Mouse (Mus musculus): ENCODE results near the gene Mrgpre. TPM values are rescaled to one million over a fixed set of nuclear protein-coding genes. Genes with fewer than 3 reads are reported as not detected.
A peak's percentile ranks its signal among the peaks of the same experiment; 100 is the strongest.

Gene Mrgpre
- polyA plus RNA-seq, 1 experiment from 2014 or later, result 4.2 TPM

- no peak for ATAC-seq (ENCODE audit: low FRiP score, low read depth)
- Histone ChIP-seq H3K27ac (no peak overlapping the region), H3K4me2 (replicated peaks) (no peak overlapping the region), H3K27me3 (replicated peaks) (peaks cover 25% of the 10 kb centered on the region), H3K36me3 (no peaks in the 10 kb centered on the region), H3K4me3 (no peak overlapping the region), H3K9me3 (no peaks in the 10 kb centered on the region), H3K4me1 (peaks cover 14% of the 10 kb centered on the region; the same call in 1 of the 2 replicates), H3K9ac (no peak overlapping the region)
- WGBS, result 75% methylated on average over 1 of the region's 1 CpGs
Measured at GRCm38 (mm10) chr7:143751380-143751779, 32.9 kb downstream of the Mrgpre start.

- WGBS, result 74% methylated on average over 3 of the region's 3 CpGs
- 0 out of 2 replicates have a peak, but pooled peaks cover 3% of the 10 kb centered on the region for H3K27me3 ChIP-seq (replicated peaks)
- ATAC-seq (ENCODE audit: low FRiP score, low read depth), result no peak
- no peak overlapping the region for H3K27ac ChIP-seq
- no peaks in the 10 kb centered on the region for H3K36me3 ChIP-seq
- H3K4me2 ChIP-seq (replicated peaks), result peak overlapping the region; percentile 47
- H3K4me1 ChIP-seq, result 0 out of 2 replicates have a peak, but pooled peaks cover 14% of the 10 kb centered on the region
- H3K9ac ChIP-seq, result no peak overlapping the region
- no peak overlapping the region for H3K4me3 ChIP-seq
- no peaks in the 10 kb centered on the region for H3K9me3 ChIP-seq
Measured at GRCm38 (mm10) chr7:143749045-143749444, 35.3 kb downstream of the Mrgpre start.

GRCm38 (mm10) chr7:143748041-143748868 is 36.0 kb downstream of the Mrgpre start:
- H3K4me2 ChIP-seq (replicated peaks), result peak overlapping the region; percentile 47
- no peak overlapping the region for H3K4me3 ChIP-seq
- H3K4me1 ChIP-seq, result 0 out of 2 replicates have a peak, but pooled peaks cover 14% of the 10 kb centered on the region
- no peaks in the 10 kb centered on the region for H3K36me3 ChIP-seq
- no peaks in the 10 kb centered on the region for H3K9me3 ChIP-seq
- 3% methylated on average over 16 of the region's 16 CpGs for WGBS
- ATAC-seq (ENCODE audit: low FRiP score, low read depth), result peak; percentile 86
- H3K27ac ChIP-seq, result no peak overlapping the region
- no peak overlapping the region for H3K9ac ChIP-seq
- H3K27me3 ChIP-seq (replicated peaks), result 0 out of 2 replicates have a peak, but pooled peaks cover 3% of the 10 kb centered on the region

- H3K4me3 ChIP-seq, result peak overlapping the region; percentile 62
- no peaks in the 10 kb centered on the region for H3K36me3 ChIP-seq
- H3K9ac ChIP-seq, result peak overlapping the region; percentile 74
- 0 out of 2 replicates have a peak, but pooled peaks have one; percentile 30 for ATAC-seq (ENCODE audit: low FRiP score, low read depth)
- peaks cover 12% of the 10 kb centered on the region; the same call in 1 of the 2 replicates for H3K27me3 ChIP-seq (replicated peaks)
- no peak overlapping the region for H3K27ac ChIP-seq
- H3K4me2 ChIP-seq (replicated peaks), result peak overlapping the region; percentile 73
- WGBS, result 13% methylated on average over 2 of the region's 2 CpGs
- no peaks in the 10 kb centered on the region for H3K9me3 ChIP-seq
- H3K4me1 ChIP-seq, result peaks cover 26% of the 10 kb centered on the region
Measured at GRCm38 (mm10) chr7:143740653-143741052, 43.6 kb downstream of the Mrgpre start.

GRCm38 (mm10) chr7:143739511-143740461 is 44.5 kb downstream of the Mrgpre start:
- H3K27ac ChIP-seq, result no peak overlapping the region; the same call in 1 of the 2 replicates
- H3K4me3 ChIP-seq, result peak overlapping the region; percentile 62
- 3% methylated on average over 36 of the region's 38 CpGs for WGBS
- H3K27me3 ChIP-seq (replicated peaks), result peaks cover 12% of the 10 kb centered on the region; the same call in 1 of the 2 replicates
- peak; percentile 87 for ATAC-seq (ENCODE audit: low FRiP score, low read depth)
- H3K9ac ChIP-seq, result peak overlapping the region; percentile 74
- no peaks in the 10 kb centered on the region for H3K36me3 ChIP-seq
- peak overlapping the region; percentile 73 for H3K4me2 ChIP-seq (replicated peaks)
- no peaks in the 10 kb centered on the region for H3K9me3 ChIP-seq
- H3K4me1 ChIP-seq, result peaks cover 26% of the 10 kb centered on the region

- Histone ChIP-seq H3K27me3 (replicated peaks) (peaks cover 12% of the 10 kb centered on the region; the same call in 1 of the 2 replicates), H3K9me3 (no peaks in the 10 kb centered on the region), H3K4me3 (peak overlapping the region; percentile 62; the same call in 1 of the 2 replicates), H3K4me1 (peaks cover 26% of the 10 kb centered on the region), H3K4me2 (replicated peaks) (peak overlapping the region; percentile 73), H3K36me3 (no peaks in the 10 kb centered on the region), H3K9ac (peak overlapping the region; percentile 74), H3K27ac (no peak overlapping the region)
- no peak for ATAC-seq (ENCODE audit: low FRiP score, low read depth)
- WGBS, result 31% methylated on average over 5 of the region's 5 CpGs
Measured at GRCm38 (mm10) chr7:143738601-143739006, 45.7 kb downstream of the Mrgpre start.

- H3K9ac ChIP-seq, result peak overlapping the region; percentile 74
Measured at GRCm38 (mm10) chr7:143738194-143738593, 46.1 kb downstream of the Mrgpre start.

GRCm38 (mm10) chr7:143733746-143734145 is 50.6 kb downstream of the Mrgpre start:
- no peak overlapping the region for H3K4me2 ChIP-seq (replicated peaks)
- H3K4me1 ChIP-seq, result peaks cover 12% of the 10 kb centered on the region
- no peak for ATAC-seq (ENCODE audit: low FRiP score, low read depth)
- H3K9ac ChIP-seq, result no peak overlapping the region
- no peak overlapping the region for H3K4me3 ChIP-seq
- WGBS, result 89% methylated on average over 4 of the region's 4 CpGs
- no peaks in the 10 kb centered on the region for H3K27me3 ChIP-seq (replicated peaks)
- H3K27ac ChIP-seq, result no peak overlapping the region
- H3K36me3 ChIP-seq, result no peaks in the 10 kb centered on the region
- no peaks in the 10 kb centered on the region for H3K9me3 ChIP-seq

More at GRCm38 (mm10) chr7:143738194-143738593, 46.1 kb downstream of the Mrgpre start:
- Histone ChIP-seq H3K9me3 (no peaks in the 10 kb centered on the region), H3K4me3 (peak overlapping the region; percentile 62; the same call in 1 of the 2 replicates), H3K27ac (no peak overlapping the region), H3K27me3 (replicated peaks) (peaks cover 12% of the 10 kb centered on the region; the same call in 1 of the 2 replicates), H3K4me2 (replicated peaks) (peak overlapping the region; percentile 73), H3K4me1 (peaks cover 26% of the 10 kb centered on the region), H3K36me3 (no peaks in the 10 kb centered on the region)
- no peak for ATAC-seq (ENCODE audit: low FRiP score, low read depth)
- WGBS, result 80% methylated on average over 6 of the region's 6 CpGs

- H3K9me3 ChIP-seq, result no peaks in the 10 kb centered on the region
Measured at GRCm38 (mm10) chr7:143729886-143730285, 54.4 kb downstream of the Mrgpre start.

More at GRCm38 (mm10) chr7:143729886-143730285, 54.4 kb downstream of the Mrgpre start:
- WGBS, result 76% methylated on average over 10 of the region's 10 CpGs
- no peak overlapping the region for H3K9ac ChIP-seq
- ATAC-seq (ENCODE audit: low FRiP score, low read depth), result no peak
- H3K36me3 ChIP-seq, result no peaks in the 10 kb centered on the region
- no peaks in the 10 kb centered on the region for H3K27me3 ChIP-seq (replicated peaks)
- no peak overlapping the region for H3K4me3 ChIP-seq
- H3K4me2 ChIP-seq (replicated peaks), result no peak overlapping the region
- no peak overlapping the region for H3K27ac ChIP-seq
- no peaks in the 10 kb centered on the region; the same call in 1 of the 2 replicates for H3K4me1 ChIP-seq
